Mouse (Mus musculus): ENCODE results near the gene Gm4969.
A peak's percentile ranks its signal among the peaks of the same experiment; 100 is the strongest.

DNA sequence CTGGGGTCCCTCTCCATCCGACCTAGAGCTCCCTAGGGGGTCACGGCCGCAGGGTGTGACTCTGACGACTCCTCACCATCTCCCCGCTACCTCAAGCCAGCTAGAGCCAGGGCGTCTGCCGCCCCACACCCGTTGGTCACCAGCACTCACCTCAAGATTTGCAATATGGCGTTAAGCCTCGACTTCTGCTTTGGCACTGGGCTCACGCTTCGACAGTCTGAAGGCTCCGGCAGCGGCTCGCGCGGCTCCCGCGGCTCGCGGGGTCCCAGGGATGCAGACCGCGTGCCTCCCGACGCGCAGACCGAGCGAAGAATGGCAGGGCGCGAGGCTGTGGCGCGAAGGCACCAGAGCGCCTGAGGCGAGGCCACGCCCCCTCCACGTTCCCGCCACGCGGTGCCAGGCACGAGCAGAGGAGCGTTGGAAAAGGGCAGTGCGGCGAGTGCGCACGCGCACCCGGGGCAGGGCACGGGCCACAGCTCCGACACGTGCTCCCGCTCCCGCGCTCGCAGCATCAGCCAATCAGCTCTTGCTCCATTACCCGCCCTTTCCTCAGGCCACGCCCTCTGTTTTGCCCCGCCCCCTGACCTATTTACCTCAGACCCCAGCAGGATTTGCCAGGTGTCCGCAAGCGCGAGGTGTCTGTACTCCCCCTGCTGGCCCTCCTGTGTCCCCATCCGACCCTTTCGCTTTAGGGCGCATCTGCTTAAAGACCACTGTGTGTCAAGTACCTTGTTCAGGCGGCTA, at the start of gene Gm4969:
- TF ChIP-seq CTCF (IDR thresholded peaks at IDR 0.05; ENCODE audit: low read depth, low read length), result peak; percentile 29
- no peak for TF ChIP-seq POLR2A (IDR thresholded peaks at IDR 0.05; ENCODE audit: extremely low read depth, insufficient read depth, low read length)
